Mouse (Mus musculus) heart, adult 18-20 months (tissue): Measurements from ENCODE around the gene Lrrfip2. TPM values are rescaled to one million over a fixed set of nuclear protein-coding genes. Genes with fewer than 3 reads are reported as not detected.

Experiments used
- total RNA-seq, 2 experiments: library from RNA; stranded (reverse); gene quantifications; 2 replicates each; pipeline ENCODE4 v1.2.3; 2021

The Lrrfip2 gene
- total RNA-seq, 2 experiments from 2014 or later = 87.3 to 89.0 TPM

Other genes starting within 250 kb of the Lrrfip2 start
- 10 to 100 TPM; 13.2 to 14.8 TPM for gene Als2cl, start 237.7 kb upstream of the Lrrfip2 start, total RNA-seq
- 1 to 10 TPM; 1.5 to 2.1 TPM for gene Tmie, start 237.5 kb upstream of the Lrrfip2 start, total RNA-seq
- gene Fam240a, start 200.7 kb upstream of the Lrrfip2 start, total RNA-seq = not detected
- not detected for gene Tdgf1, start 171.4 kb upstream of the Lrrfip2 start, total RNA-seq
- 100 to 1,000 TPM; 239 to 298 TPM for gene Lrrc2, start 166.0 kb upstream of the Lrrfip2 start, total RNA-seq
- gene Rtp3, start 127.0 kb upstream of the Lrrfip2 start, total RNA-seq = 1 to 10 TPM; 2.9 to 3.8 TPM
- gene Ltf, start 98.3 kb upstream of the Lrrfip2 start, total RNA-seq = 1 to 10 TPM in 1 of 2 experiments, under 1 TPM in 1; 0.10 to 9.8 TPM
- 1 to 10 TPM; 6.3 to 9.1 TPM for gene Ccrl2, start 60.1 kb upstream of the Lrrfip2 start, total RNA-seq
- 1 to 10 TPM; 5.5 to 7.7 TPM for gene Mlh1, start 154.2 kb downstream of the Lrrfip2 start, total RNA-seq
- 10 to 100 TPM; 22.5 to 24.2 TPM for gene Epm2aip1, start 154.3 kb downstream of the Lrrfip2 start, total RNA-seq
- gene Trank1, start 194.1 kb downstream of the Lrrfip2 start, total RNA-seq = not detected